Mouse (Mus musculus) ES-E14 (cell line): ENCODE data around the gene Hephl1.

ENCODE experiments used
- HCFC1 ChIP-seq: IDR thresholded peaks from 2 replicates; pipeline ENCODE4 v1.6.1; 2012; ENCODE audit warnings: low read length, inconsistent platforms, borderline replicate concordance; ENCODE audit not compliant: insufficient read depth
- ZC3H11A ChIP-seq: IDR thresholded peaks from 2 replicates; pipeline ENCODE4 v1.6.1; 2012; ENCODE audit warnings: low read depth, mild to moderate bottlenecking, inconsistent platforms, low read length, borderline replicate concordance

GRCm38 (mm10) chr9:15140546-15140945 lies 28.6 kb upstream of the Hephl1 start:
- no peak for TF ChIP-seq ZC3H11A
- no peak for TF ChIP-seq HCFC1
